Mouse (Mus musculus) olfactory bulb, adult 2 months (tissue): ENCODE results near the gene Il1b.

Experiments used
- CTCF ChIP-seq: fragments of 200-500 bp; IDR thresholded peaks from 2 replicates; pipeline ENCODE4 v1.5.1; 2012; ENCODE audit warnings: low read depth, mild to moderate bottlenecking, low read length, moderate library complexity; ENCODE audit not compliant: insufficient read depth
- POLR2A ChIP-seq: fragments of 200-500 bp; IDR thresholded peaks from 2 replicates; pipeline ENCODE4 v1.6.1; 2012; ENCODE audit warnings: mild to moderate bottlenecking, low read depth, low read length, moderate library complexity; ENCODE audit not compliant: insufficient read depth

GRCm38 (mm10) chr2:129407596-129407995 lies 36.7 kb upstream of the Il1b start:
- TF ChIP-seq CTCF, result no peak
- TF ChIP-seq POLR2A, result no peak
